Mouse (Mus musculus): ENCODE measurements around the gene Naa20. TPM values are rescaled to one million over a fixed set of nuclear protein-coding genes. Genes with fewer than 3 reads are reported as not detected.

The Naa20 gene
- total RNA-seq, 4 experiments from 2014 or later: 42.6 to 53.3 (median 52.5) TPM

GRCm38 (mm10) chr2:145950239-145950638, 48.3 kb downstream of the Naa20 start:
- no peak for DNase-seq

GRCm38 (mm10) chr2:145952726-145953125, 50.8 kb downstream of the Naa20 start:
- DNase-seq: no peak

- DNase-seq: no peak
Measured at GRCm38 (mm10) chr2:145955844-145956243, 53.9 kb downstream of the Naa20 start.

- no peak for DNase-seq
Measured at GRCm38 (mm10) chr2:145956318-145956717, 54.4 kb downstream of the Naa20 start.

GRCm38 (mm10) chr2:145957450-145957849, 55.6 kb downstream of the Naa20 start:
- DNase-seq: no peak

- DNase-seq: no peak
Measured at GRCm38 (mm10) chr2:145958097-145958496, 56.2 kb downstream of the Naa20 start.

- no peak for DNase-seq
Measured at GRCm38 (mm10) chr2:145958551-145958950, 56.7 kb downstream of the Naa20 start.

- no peak for DNase-seq
Measured at GRCm38 (mm10) chr2:145961861-145962260, 60.0 kb downstream of the Naa20 start.

Small RNA genes lying within 50 kb of the gene (microRNA-seq; reads per million reads assigned to microRNA genes)
- gene Gm25026: 0 reads per million in 2 experiments

Other genes with a start within 250 kb of the Naa20 start
- gene Rin2, start 226.9 kb upstream of the Naa20 start, total RNA-seq (2022): 10 to 100 TPM; 24.0 to 37.4 (median 31.6) TPM
- gene Cfap61, start 32.7 kb downstream of the Naa20 start, total RNA-seq (2022): 10 to 100 TPM; 21.7 to 59.7 (median 35.5) TPM
- gene Crnkl1, start 32.9 kb downstream of the Naa20 start, total RNA-seq (2022): 10 to 100 TPM; 25.1 to 35.7 (median 29.0) TPM

Data from adrenal gland, adult 8-10 months (tissue).